Mouse (Mus musculus): Measurements from ENCODE around the gene Ddx59.

Ddx59 gene

DNA sequence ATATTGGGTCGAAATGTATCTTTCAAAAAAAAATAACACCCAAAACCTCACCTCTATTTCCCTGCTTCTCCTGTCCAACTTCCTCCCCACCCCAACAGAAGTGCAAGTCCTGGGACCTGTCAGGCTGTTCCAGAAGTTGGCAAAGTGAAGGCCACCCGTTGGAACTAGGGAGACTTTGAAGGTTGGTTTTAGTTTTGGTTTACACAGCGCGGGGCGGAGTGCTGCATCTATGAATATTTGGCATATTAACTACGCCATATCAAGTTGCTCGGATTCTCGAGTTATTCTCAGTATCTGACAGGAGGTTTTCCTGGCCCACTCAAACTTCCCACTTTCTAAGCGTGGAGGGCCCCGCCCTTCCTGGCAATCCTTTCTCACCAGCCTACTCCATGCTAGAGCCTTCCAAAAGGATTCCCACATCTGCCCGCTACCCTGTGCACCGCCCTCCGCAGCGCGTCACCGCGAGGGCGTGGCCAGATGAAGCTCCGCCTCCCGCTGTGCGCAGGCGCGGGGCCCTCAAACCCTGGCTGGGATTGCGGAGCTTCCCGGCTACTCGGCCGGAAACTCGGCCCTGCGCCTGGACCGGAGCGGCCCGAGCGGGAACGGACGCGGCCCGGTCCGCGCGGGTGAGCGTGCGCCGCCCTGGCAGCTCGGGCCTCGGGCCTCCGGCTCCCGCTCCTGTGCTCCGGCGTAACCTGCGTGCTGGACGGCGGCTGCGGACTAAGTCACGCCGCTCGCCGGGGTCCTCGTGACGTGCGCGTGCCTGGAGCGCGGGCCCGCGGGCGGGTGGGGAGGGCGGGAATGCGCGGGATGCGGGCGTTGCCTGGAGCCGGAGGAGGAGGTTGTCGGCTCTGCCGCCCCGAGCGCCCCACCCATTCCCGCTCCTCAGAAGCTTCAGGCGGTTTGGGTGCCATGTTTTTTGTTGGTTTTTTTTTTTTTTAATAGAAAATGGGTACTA lies at the start of gene Ddx59:
TSS of gene Ddx59 (plus strand) at position 474 of the 958 bp plus-strand sequence.
- DNase-seq (ENCODE audit: inconsistent age in 2 of 2, low spot score in 1 of 2): peak; percentile 99 to 100

DNA sequence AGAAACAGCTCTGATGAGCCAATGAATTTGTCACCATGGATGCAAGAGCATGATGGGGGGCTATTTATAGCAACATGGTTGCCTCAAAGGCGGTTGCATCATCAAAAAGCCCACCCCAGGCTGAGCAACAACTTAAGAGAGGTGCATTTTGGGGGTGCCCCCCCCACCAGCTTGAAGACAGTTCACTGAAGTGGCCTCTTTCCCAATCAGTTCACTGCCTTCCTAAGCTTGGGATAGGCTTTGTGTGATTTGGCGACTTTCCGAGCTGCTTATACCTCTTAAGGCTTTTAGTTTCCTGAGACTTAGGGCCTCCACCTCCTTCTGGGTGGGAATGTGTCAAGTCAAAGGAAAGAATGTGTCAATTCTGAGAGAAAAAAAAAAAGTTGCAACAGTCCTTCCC lies 49.1 kb upstream of the Ddx59 start:
- no peak for DNase-seq (ENCODE audit: inconsistent age in 2 of 2, low spot score in 1 of 2)

- DNase-seq (ENCODE audit: inconsistent age in 2 of 2, low spot score in 1 of 2): no peak
Measured at GRCm38 (mm10) chr1:136379261-136379660, 35.8 kb upstream of the Ddx59 start.

DNA sequence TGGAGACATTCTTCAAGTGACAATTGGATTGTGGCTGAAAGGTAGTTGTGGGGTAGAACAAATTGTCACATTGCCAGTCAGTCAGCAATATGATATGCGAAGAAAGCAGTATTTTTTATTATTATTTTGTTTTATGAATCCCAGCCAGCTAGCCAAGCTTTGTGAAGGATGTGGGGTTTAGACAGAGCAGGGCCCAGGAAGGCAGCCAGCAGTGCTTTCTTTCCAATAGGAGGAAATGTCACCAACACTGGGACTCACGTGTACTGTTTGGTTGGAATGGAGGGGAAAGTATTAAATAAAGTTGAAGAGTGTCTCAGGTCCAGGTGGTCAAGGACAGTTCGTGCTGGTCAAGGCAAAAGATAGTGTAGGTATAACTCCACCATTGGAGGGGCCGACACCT lies 34.9 kb upstream of the Ddx59 start:
- peak in 1 of 2 experiments; percentile 35 for DNase-seq (ENCODE audit: inconsistent age in 2 of 2, low spot score in 1 of 2)

GRCm38 (mm10) chr1:136380606-136381005 lies 34.5 kb upstream of the Ddx59 start:
- DNase-seq (ENCODE audit: inconsistent age in 2 of 2, low spot score in 1 of 2): peak in 1 of 2 experiments; percentile 36

GRCm38 (mm10) chr1:136381169-136381568 lies 33.9 kb upstream of the Ddx59 start:
- DNase-seq (ENCODE audit: inconsistent age in 2 of 2, low spot score in 1 of 2): peak in 1 of 2 experiments; percentile 69

DNA sequence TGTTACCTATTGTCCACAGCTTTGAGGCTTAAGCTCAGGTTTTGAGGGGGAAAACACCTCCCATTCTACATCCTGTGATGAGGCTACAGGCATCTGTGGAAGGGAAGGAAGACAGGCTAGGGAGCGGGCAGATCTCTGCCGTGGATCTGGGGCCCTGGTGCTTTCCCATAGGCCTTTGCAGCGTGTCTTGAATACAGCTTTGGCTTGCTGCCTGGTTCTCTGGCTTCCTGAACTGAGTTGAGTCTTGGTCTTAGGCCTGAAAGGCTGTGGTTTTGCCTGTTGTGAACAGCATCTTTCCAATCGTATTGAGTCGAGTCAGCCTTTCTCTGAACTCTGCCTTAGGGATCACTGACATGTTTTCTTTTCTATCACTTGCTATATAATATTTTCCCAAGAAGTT lies 33.5 kb upstream of the Ddx59 start:
- peak in 1 of 2 experiments; percentile 48 for DNase-seq (ENCODE audit: inconsistent age in 2 of 2, low spot score in 1 of 2)

- DNase-seq (ENCODE audit: inconsistent age in 2 of 2, low spot score in 1 of 2): no peak
Measured at GRCm38 (mm10) chr1:136386914-136387313, 28.2 kb upstream of the Ddx59 start.

- DNase-seq (ENCODE audit: inconsistent age in 2 of 2, low spot score in 1 of 2): no peak
Measured at GRCm38 (mm10) chr1:136394506-136394905, 20.6 kb upstream of the Ddx59 start.

DNA sequence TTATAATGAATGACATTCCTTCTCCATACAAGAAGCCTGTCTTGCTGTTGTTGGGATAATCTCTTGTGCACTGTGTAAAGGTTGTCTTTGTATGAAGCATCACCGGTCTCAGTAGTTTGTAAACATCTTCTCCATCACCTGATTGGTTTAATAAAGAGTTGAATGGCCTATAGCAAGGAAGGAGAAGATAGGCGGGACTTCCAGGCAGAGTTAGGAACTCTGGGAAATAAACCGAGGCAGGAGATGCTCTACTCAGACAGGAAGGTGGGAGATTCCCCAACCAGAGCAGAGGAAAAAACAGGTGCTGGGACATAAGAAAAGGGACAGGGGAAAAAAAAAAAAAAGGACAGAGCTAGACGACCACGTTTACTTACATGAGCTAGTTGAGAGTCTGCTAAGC lies 20.0 kb upstream of the Ddx59 start:
- no peak for DNase-seq (ENCODE audit: inconsistent age in 2 of 2, low spot score in 1 of 2)

GRCm38 (mm10) chr1:136401281-136401680 lies 13.8 kb upstream of the Ddx59 start:
- no peak for DNase-seq (ENCODE audit: inconsistent age in 2 of 2, low spot score in 1 of 2)

DNA sequence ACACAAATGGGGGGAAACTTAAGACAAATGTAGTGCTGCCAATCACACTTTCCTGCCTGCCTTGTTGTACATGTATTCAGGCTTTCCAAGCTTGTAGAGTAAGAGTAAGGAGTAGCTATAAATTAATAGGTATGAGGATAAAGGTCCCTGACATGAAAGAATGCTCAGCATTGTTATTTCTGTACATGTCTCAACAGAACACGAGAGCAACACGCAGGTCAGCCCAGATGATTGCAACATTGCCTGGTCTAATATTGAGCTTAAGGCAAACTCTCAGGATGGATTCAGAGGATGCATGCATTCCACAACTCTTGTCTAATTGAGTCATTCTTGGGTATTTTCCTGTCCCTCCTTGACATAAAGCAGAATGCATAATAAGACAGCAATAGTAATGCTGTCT lies 5.4 kb upstream of the Ddx59 start:
- no peak for DNase-seq (ENCODE audit: inconsistent age in 2 of 2, low spot score in 1 of 2)

DNA sequence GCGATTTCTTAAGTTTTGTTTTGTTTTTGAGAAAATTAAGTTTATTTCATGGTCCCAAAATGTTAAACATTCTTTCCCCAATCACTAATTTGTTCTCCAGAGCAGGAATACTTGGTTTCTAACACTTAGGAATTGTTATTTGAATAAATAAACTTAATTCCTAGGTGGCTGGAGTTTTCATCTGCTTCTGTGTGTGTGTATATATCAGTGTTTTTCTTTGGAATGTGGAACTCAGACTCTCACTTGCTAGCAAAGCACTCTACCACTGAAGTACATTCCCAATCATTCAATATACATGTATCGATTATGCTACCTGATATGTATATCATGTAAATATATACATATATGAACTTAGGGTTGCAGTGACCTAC lies 670 bp downstream of the Ddx59 start:
- no peak for DNase-seq (ENCODE audit: inconsistent age in 2 of 2, low spot score in 1 of 2)

DNA sequence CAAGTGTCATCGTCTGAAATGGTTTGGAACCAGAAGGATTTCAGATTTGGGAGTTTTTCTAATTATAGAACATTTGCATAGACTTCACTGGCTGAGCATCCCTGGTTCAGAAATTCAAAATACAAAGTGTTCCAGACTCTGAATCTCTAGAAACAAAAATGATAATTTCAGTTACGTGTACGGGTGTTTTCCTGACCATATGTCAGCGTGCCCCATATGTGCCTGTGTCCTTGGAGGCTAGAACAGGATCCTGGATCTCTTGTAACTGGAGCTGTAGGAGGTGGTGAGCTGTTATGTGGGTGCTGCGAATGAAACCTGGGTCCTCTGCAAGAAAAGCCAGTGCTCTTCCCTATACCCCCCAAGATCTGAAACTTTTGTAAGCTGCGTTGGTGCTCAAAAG lies 3.3 kb downstream of the Ddx59 start:
- no peak for DNase-seq (ENCODE audit: inconsistent age in 2 of 2, low spot score in 1 of 2)

DNA sequence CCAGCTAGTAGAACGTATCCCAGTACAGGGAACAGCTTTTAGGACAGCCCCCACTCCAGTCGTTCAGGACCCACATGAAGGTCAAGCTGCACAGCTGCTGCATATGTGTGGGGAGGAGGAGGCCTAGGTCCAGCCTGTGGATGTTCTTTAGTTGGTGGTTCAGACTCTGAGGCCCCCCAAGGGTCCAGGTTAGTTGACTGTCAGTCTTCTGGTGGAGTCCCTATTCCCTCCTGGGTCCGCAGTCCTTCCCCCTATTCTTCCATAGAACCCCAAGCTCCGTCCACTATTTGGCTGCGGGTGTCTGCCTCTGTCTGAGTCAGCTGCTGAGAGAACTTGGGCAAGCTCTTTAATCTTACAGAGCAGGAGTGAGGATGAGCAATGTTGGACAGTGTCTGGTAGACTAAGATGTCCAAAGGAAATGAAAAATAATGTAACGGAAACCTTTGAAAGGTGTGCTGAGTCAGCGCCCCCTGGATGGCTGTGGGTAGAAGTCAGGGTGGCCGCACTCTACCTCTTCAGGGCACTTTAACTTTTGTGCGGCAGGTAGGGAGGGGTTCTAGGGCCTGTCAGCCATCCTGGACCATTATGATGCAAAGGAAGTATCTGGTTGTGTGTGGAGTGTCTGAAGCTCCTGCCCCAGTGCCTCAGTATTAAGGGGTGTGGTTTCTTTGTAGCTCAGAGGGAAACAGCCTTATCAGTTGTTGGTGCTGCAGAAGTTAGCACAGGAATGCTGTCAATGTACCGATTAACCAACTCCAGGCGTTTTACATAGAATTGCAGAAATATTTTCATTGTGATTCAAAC lies 12.3 kb downstream of the Ddx59 start:
- no peak for DNase-seq (ENCODE audit: inconsistent age in 2 of 2, low spot score in 1 of 2)

DNA sequence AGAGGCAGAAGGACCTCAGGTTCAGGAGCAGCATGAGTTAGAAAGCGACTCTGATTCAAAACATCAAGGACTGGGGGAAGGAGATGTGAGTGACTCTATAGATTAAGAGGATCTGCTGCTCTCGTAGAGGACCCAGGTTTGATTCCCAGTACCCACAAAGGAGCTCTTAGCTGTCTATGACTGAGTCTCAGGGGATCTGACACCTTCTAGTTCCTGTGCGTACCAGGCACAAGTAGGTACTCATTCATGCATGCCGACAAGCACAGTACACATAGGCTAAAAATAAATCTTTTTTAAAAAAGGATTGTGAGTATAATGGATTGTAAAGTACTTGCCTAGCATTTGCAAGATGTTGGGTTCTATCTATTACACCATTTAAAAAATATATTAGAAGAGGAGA lies 13.9 kb downstream of the Ddx59 start:
- no peak for DNase-seq (ENCODE audit: inconsistent age in 2 of 2, low spot score in 1 of 2)

GRCm38 (mm10) chr1:136430126-136430818 lies 15.2 kb downstream of the Ddx59 start:
- no peak for DNase-seq (ENCODE audit: inconsistent age in 2 of 2, low spot score in 1 of 2)

DNA sequence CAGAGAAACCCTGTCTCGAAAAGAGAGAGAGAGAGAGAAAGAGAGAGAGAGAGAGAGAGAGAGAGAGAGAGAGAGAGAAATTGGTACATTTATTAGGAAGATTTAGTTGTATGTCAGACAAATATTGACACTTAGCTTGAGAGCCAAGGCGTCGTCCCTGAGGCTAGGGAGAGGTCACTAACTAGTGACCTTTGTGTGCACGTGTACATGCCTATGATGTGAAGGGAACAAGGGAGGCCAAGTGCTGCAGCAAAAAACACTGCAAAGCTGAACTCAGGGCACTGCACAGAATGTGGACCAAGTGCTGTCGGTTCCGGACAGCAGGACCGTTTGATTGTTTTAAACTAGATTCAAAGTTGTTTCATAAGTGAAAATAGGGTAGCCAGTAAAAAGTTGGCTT lies 25.7 kb downstream of the Ddx59 start:
- no peak for DNase-seq (ENCODE audit: inconsistent age in 2 of 2, low spot score in 1 of 2)

GRCm38 (mm10) chr1:136442809-136443208 lies 27.7 kb downstream of the Ddx59 start:
- DNase-seq (ENCODE audit: inconsistent age in 2 of 2, low spot score in 1 of 2): no peak

GRCm38 (mm10) chr1:136444555-136445255 lies 29.6 kb downstream of the Ddx59 start:
- DNase-seq (ENCODE audit: inconsistent age in 2 of 2, low spot score in 1 of 2): no peak

- DNase-seq (ENCODE audit: inconsistent age in 2 of 2, low spot score in 1 of 2): no peak
Measured at GRCm38 (mm10) chr1:136446933-136447332, 31.9 kb downstream of the Ddx59 start.
